Mouse (Mus musculus): ENCODE data around the gene Dnttip1.

GRCm38 (mm10) chr2:164778809-164779208, 33.0 kb downstream of the Dnttip1 start:
- no peak for TF ChIP-seq EP300 (IDR thresholded peaks at IDR 0.05; ENCODE audit: low read depth)
- no peak for TF ChIP-seq CTCF (IDR thresholded peaks at IDR 0.05; ENCODE audit: low read depth)

Measured in liver, embryonic 14.5 days (tissue).